Mouse (Mus musculus) lung, embryonic 14.5 days (tissue): ENCODE measurements around the gene Bhmt2. TPM values are rescaled to one million over a fixed set of nuclear protein-coding genes. Genes with fewer than 3 reads are reported as not detected.
A peak's percentile ranks its signal among the peaks of the same experiment; 100 is the strongest.

ENCODE experiments used
- ATAC-seq: fragments of 200-750 bp; cut with Nextera tagmentation; 2 replicates; pipeline ENCODE4 v1.8.0; 2017; ENCODE audit warnings: mild to moderate bottlenecking, moderate TSS enrichment, moderate library complexity; ENCODE audit not compliant: insufficient read depth
- DNase-seq: peaks from one replicate; pipeline ENCODE4 v3.0.0-alpha.2; 2015
- H3K27ac ChIP-seq: fragments of 300-500 bp; sonication (generic); 2 replicates; pipeline ENCODE4 v1.5.1; 2014; ENCODE audit warnings: low read depth, mild to moderate bottlenecking, moderate library complexity
- H3K27me3 ChIP-seq: fragments of 300-500 bp; sonication (generic); 2 replicates; pipeline ENCODE4 v1.6.1; 2014; ENCODE audit warnings: low read length, control low read depth; ENCODE audit not compliant: insufficient read depth
- H3K36me3 ChIP-seq: fragments of 300-500 bp; sonication (generic); 2 replicates; pipeline ENCODE4 v1.6.1; 2014; ENCODE audit warnings: control low read depth; ENCODE audit not compliant: insufficient read depth
- H3K4me1 ChIP-seq: fragments of 300-500 bp; sonication (generic); 2 replicates; pipeline ENCODE4 v1.6.1; 2014; ENCODE audit warnings: antibody characterized with exemption, control low read depth; ENCODE audit not compliant: insufficient read depth
- H3K4me2 ChIP-seq: fragments of 300-500 bp; sonication (generic); 2 replicates; pipeline ENCODE4 v1.6.1; 2014; ENCODE audit warnings: mild to moderate bottlenecking
- H3K4me3 ChIP-seq: fragments of 300-500 bp; sonication (generic); 2 replicates; pipeline ENCODE4 v1.5.1; 2014; ENCODE audit warnings: low read depth, low read length
- H3K9ac ChIP-seq: fragments of 300-500 bp; sonication (generic); 2 replicates; pipeline ENCODE4 v1.6.1; 2014
- H3K9me3 ChIP-seq: fragments of 300-500 bp; sonication (generic); 2 replicates; pipeline ENCODE4 v1.6.1; 2016; ENCODE audit warnings: low read depth, low read length, control low read depth
- CTCF ChIP-seq: IDR thresholded peaks from 2 replicates; pipeline ENCODE4 v1.5.1; 2016; ENCODE audit warnings: antibody characterized with exemption, low read depth
- WGBS: fragments of 180-500 bp; shearing (Covaris S2); extraction: QIAGEN DNeasy Blood & Tissue Kit; methylation state at CpG from one replicate; pipeline ENCODE4 v1.1.7; 2014; 5-methylcytosine and 5-hydroxymethylcytosine counted together
- polyA plus RNA-seq: library from polyadenylated mRNA; unstranded; fragments of >200 nt; fragmentation: Nextera tagmentation; extraction: Ambion mirVana; gene quantifications from 2 replicates; pipeline ENCODE4 v1.2.1, GENCODE M21; 2014

The Bhmt2 gene
- polyA plus RNA-seq, 1 experiment from 2014 or later, result not detected

GRCm38 (mm10) chr13:93711226-93711625, 37.1 kb upstream of the Bhmt2 start:
- no peak overlapping the region for H3K9ac ChIP-seq
- no peak for TF ChIP-seq CTCF
- ATAC-seq (no peak), DNase-seq (no peak)
- no peaks in the 10 kb centered on the region for H3K9me3 ChIP-seq
- H3K4me2 ChIP-seq, result no peak overlapping the region
- no peaks in the 10 kb centered on the region for H3K4me1 ChIP-seq
- no peak overlapping the region for H3K27ac ChIP-seq
- no peak overlapping the region for H3K4me3 ChIP-seq
- 86% methylated on average over 4 of the region's 4 CpGs for WGBS
- H3K36me3 ChIP-seq, result no peaks in the 10 kb centered on the region
- H3K27me3 ChIP-seq, result no peaks in the 10 kb centered on the region

GRCm38 (mm10) chr13:93710325-93710724, 36.2 kb upstream of the Bhmt2 start:
- Histone ChIP-seq H3K4me1 (no peaks in the 10 kb centered on the region), H3K9ac (no peak overlapping the region), H3K36me3 (no peaks in the 10 kb centered on the region), H3K4me3 (no peak overlapping the region), H3K9me3 (no peaks in the 10 kb centered on the region), H3K4me2 (no peak overlapping the region), H3K27ac (no peak overlapping the region), H3K27me3 (no peaks in the 10 kb centered on the region)
- no peak for TF ChIP-seq CTCF
- no peak for DNase-seq
- WGBS, result 73% methylated on average over 4 of the region's 4 CpGs
- ATAC-seq, result no peak

DNA sequence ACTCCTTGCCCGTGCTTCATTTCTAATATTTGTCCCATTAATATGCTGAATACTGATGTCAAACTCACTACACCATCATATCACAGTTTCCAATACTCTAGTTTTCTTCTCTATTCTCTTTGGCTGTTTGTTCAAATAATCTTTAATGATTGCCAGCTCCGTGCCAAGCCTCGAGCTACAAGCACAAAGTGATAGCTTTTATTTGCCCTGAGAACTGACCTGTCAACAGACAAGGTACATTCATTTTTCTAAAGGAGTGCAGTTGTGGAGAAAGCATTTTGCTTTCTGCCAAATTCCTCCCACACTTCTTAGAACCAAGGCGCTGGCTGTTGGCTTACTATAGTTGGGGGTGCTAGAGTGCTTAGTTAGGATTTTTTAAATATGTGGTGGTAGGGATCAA, 33.2 kb upstream of the Bhmt2 start:
- no peak overlapping the region for H3K4me3 ChIP-seq
- H3K9me3 ChIP-seq, result no peaks in the 10 kb centered on the region
- no peak for TF ChIP-seq CTCF
- H3K36me3 ChIP-seq, result no peaks in the 10 kb centered on the region
- no peak overlapping the region for H3K27ac ChIP-seq
- no peaks in the 10 kb centered on the region for H3K4me1 ChIP-seq
- H3K9ac ChIP-seq, result no peak overlapping the region
- WGBS, result 57% methylated on average over 4 of the region's 4 CpGs
- no peak for DNase-seq
- H3K4me2 ChIP-seq, result no peak overlapping the region
- no peak for ATAC-seq
- no peaks in the 10 kb centered on the region for H3K27me3 ChIP-seq

DNA sequence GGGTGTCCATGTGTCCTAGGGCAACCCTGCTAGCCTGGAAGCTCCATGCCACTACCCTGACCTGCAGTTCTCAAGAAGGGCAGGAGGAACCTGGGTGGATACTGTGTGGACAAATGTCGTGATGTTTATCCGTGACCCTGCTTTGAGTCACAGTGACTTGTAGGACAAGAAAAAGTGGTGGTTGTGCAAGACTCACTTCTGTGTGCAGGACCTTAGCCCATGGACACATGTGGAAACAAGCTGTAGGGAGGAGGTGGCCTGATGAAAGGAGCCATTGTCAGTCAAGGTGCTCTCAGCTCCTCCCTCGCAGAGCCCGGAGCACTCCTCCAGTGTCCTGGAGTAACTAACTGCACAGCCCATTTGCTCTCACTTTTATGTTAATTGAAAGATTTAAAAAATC, 31.6 kb upstream of the Bhmt2 start:
- DNase-seq (no peak), ATAC-seq (peak; percentile 38)
- Histone ChIP-seq H3K27ac (no peak overlapping the region), H3K27me3 (no peaks in the 10 kb centered on the region), H3K4me1 (no peaks in the 10 kb centered on the region), H3K4me2 (no peak overlapping the region), H3K4me3 (no peak overlapping the region), H3K9me3 (no peaks in the 10 kb centered on the region), H3K36me3 (no peaks in the 10 kb centered on the region), H3K9ac (no peak overlapping the region)
- no peak for TF ChIP-seq CTCF
- 63% methylated on average over 4 of the region's 4 CpGs for WGBS

DNA sequence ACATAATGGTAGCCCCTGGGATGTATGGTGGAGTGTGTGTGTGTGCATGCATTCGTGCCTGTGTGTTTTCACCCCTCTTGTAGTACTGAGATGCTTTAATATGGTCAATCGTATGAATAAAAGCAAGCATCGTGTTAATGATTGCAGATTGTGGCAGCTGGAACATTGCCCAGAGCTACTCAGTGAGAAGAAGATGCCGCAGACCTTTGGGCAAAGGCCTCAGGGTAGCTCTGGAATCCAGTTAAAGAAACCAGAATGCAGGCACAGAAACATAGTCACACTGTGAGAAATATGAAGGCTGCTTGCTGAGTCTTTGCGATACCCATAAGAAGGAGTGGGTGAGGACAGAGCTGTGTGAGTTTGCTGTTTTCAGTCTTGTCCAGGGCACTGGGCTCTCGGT, 24.8 kb upstream of the Bhmt2 start:
- no peaks in the 10 kb centered on the region for H3K9me3 ChIP-seq
- no peaks in the 10 kb centered on the region for H3K27me3 ChIP-seq
- no peaks in the 10 kb centered on the region for H3K4me1 ChIP-seq
- 62% methylated on average over 6 of the region's 6 CpGs for WGBS
- H3K9ac ChIP-seq, result no peak overlapping the region
- H3K36me3 ChIP-seq, result no peaks in the 10 kb centered on the region
- no peak overlapping the region for H3K4me2 ChIP-seq
- no peak overlapping the region for H3K27ac ChIP-seq
- ATAC-seq, result no peak
- no peak overlapping the region for H3K4me3 ChIP-seq
- DNase-seq, result peak; percentile 40
- TF ChIP-seq CTCF, result no peak

GRCm38 (mm10) chr13:93690821-93691220, 16.7 kb upstream of the Bhmt2 start:
- Histone ChIP-seq H3K4me2 (no peak overlapping the region), H3K9me3 (no peaks in the 10 kb centered on the region), H3K4me3 (no peak overlapping the region), H3K27ac (no peak overlapping the region), H3K36me3 (no peaks in the 10 kb centered on the region), H3K9ac (no peak overlapping the region), H3K27me3 (no peaks in the 10 kb centered on the region), H3K4me1 (no peaks in the 10 kb centered on the region)
- DNase-seq (no peak), ATAC-seq (no peak)
- no peak for TF ChIP-seq CTCF
- 82% methylated on average over 1 of the region's 1 CpGs for WGBS

GRCm38 (mm10) chr13:93689566-93689965, 15.5 kb upstream of the Bhmt2 start:
- H3K9ac ChIP-seq, result no peak overlapping the region
- no peaks in the 10 kb centered on the region for H3K27me3 ChIP-seq
- no peaks in the 10 kb centered on the region for H3K4me1 ChIP-seq
- 93% methylated on average over 3 of the region's 3 CpGs for WGBS
- no peak for DNase-seq
- H3K27ac ChIP-seq, result no peak overlapping the region
- H3K9me3 ChIP-seq, result no peaks in the 10 kb centered on the region
- no peaks in the 10 kb centered on the region for H3K36me3 ChIP-seq
- H3K4me3 ChIP-seq, result no peak overlapping the region
- no peak for ATAC-seq
- no peak for TF ChIP-seq CTCF
- no peak overlapping the region for H3K4me2 ChIP-seq

- ATAC-seq (no peak), DNase-seq (no peak)
- Histone ChIP-seq H3K36me3 (no peaks in the 10 kb centered on the region), H3K9ac (no peak overlapping the region), H3K4me1 (no peaks in the 10 kb centered on the region), H3K9me3 (no peaks in the 10 kb centered on the region), H3K27me3 (no peaks in the 10 kb centered on the region), H3K27ac (no peak overlapping the region), H3K4me3 (no peak overlapping the region), H3K4me2 (no peak overlapping the region)
- no peak for TF ChIP-seq CTCF
- WGBS, result 8% methylated on average over 5 of the region's 5 CpGs
These were observed 13.2 kb upstream of the Bhmt2 start for GRCm38 (mm10) chr13:93687321-93687720.
